Mouse (Mus musculus) liver, adult 2 months (tissue): ENCODE results near the gene Supt5.

Experiments used
- CTCF ChIP-seq: fragments of 200-500 bp; IDR thresholded peaks from 2 replicates; pipeline ENCODE4 v1.5.1; 2011; ENCODE audit warnings: low read depth, low read length, control low read depth
- POLR2A ChIP-seq: fragments of 200-500 bp; IDR thresholded peaks from 2 replicates; pipeline ENCODE4 v1.6.1; 2011; ENCODE audit warnings: low read length, control low read depth; ENCODE audit not compliant: insufficient read depth; ENCODE audit errors: extremely low read depth

DNA sequence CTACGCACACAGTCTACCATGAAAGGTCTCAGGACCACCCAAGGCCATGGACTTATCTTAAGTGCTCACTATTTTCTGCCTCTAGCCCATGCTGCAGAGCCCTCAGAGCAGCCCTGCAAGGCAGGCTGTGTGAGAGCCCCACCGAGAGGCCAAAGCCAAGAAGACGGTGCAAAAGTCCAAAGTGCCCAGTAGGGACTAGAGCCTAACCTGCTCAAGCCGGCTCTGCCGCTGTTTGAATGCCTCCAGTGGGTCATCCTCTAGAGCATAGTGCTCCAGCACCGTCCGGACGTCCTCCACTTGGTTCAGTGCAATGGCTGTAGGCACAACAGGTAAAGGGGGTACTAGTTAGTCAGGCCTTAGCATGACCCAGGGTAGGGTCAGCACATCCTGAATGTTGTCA lies 32.3 kb downstream of the Supt5 start:
- TF ChIP-seq CTCF (no peak), POLR2A (no peak)
